Mouse (Mus musculus) small intestine, adult 2 months (tissue): ENCODE measurements around the gene Tap1.

ENCODE experiments used
- CTCF ChIP-seq: fragments of 200-500 bp; IDR thresholded peaks from 2 replicates; pipeline ENCODE4 v1.5.1; 2012; ENCODE audit warnings: low read depth, mild to moderate bottlenecking, control low read depth, inconsistent platforms, low read length, moderate library complexity, mixed read lengths; ENCODE audit not compliant: insufficient replicate concordance, insufficient read length; ENCODE audit errors: extremely low read depth
- POLR2A ChIP-seq: fragments of 200-500 bp; IDR thresholded peaks from 2 replicates; pipeline ENCODE4 v1.6.1; 2012; ENCODE audit warnings: low read depth, mild to moderate bottlenecking, control low read depth, inconsistent platforms, low read length, moderate library complexity

DNA sequence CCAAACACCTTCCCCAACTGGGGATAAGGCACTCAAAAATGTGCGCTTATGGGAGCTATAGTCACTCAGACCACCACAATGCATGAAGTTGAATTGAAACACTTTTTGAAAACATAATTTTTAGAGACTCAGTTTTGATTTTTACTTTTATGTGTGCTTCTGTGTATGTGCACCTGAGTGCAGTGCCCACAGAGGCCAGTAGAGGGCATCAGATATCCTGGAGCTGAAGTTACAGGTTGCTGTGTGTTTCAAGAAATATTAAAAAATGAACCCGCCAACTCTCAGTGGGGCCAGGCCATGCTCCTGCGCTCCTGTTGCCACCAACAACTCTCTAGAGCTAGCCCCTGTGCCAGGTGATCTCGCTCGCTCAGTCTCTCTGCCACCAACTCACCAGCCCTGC lies 14.8 kb upstream of the Tap1 start:
- TF ChIP-seq POLR2A (no peak), CTCF (peak; percentile 16; the same call in 1 of the 2 replicates)
